Mouse (Mus musculus) gastrocnemius, adult 18-20 months (tissue): Measurements from ENCODE around the gene 2010300C02Rik. TPM values are rescaled to one million over a fixed set of nuclear protein-coding genes. Genes with fewer than 3 reads are reported as not detected.

Experiments used
- DNase-seq: peaks from one replicate; pipeline ENCODE4 v3.0.0; 2021; ENCODE audit warnings: low spot score
- total RNA-seq, 2 experiments: library from RNA; stranded (reverse); gene quantifications; 2 replicates each; pipeline ENCODE4 v1.2.3; 2021

2010300C02Rik gene
- total RNA-seq, 2 experiments from 2014 or later: 0.57 to 0.59 TPM

GRCm38 (mm10) chr1:37572528-37573272 lies 147.2 kb downstream of the 2010300C02Rik start:
- DNase-seq: no peak

- DNase-seq: no peak
Measured at GRCm38 (mm10) chr1:37568379-37568778, 151.5 kb downstream of the 2010300C02Rik start.

GRCm38 (mm10) chr1:37566754-37567153 lies 153.1 kb downstream of the 2010300C02Rik start:
- DNase-seq: no peak

- DNase-seq: no peak
Measured at GRCm38 (mm10) chr1:37566344-37566743, 153.5 kb downstream of the 2010300C02Rik start.

GRCm38 (mm10) chr1:37565396-37565795 lies 154.5 kb downstream of the 2010300C02Rik start:
- no peak for DNase-seq

- no peak for DNase-seq
Measured at GRCm38 (mm10) chr1:37561955-37562354, 157.9 kb downstream of the 2010300C02Rik start.

Other genes starting within 250 kb of the 2010300C02Rik start
- 1 to 10 TPM; 4.8 to 8.7 TPM for gene Mgat4a, start 179.1 kb downstream of the 2010300C02Rik start, total RNA-seq
- gene Tsga10, start 146.3 kb upstream of the 2010300C02Rik start, total RNA-seq: 1 to 10 TPM; 6.8 to 8.7 TPM
- 10 to 100 TPM in 1 of 2 experiments, 1 to 10 TPM in 1; 9.6 to 10.3 TPM for gene Lipt1, start 151.7 kb upstream of the 2010300C02Rik start, total RNA-seq
- gene Mitd1, start 170.3 kb upstream of the 2010300C02Rik start, total RNA-seq: 1 to 10 TPM in 1 of 2 experiments, under 1 TPM in 1; 0.71 to 1.4 TPM
- gene Mrpl30, start 170.4 kb upstream of the 2010300C02Rik start, total RNA-seq: 100 to 1,000 TPM; 269 to 291 TPM
- not detected for gene Lyg2, start 196.4 kb upstream of the 2010300C02Rik start, total RNA-seq
- gene Lyg1, start 237.7 kb upstream of the 2010300C02Rik start, total RNA-seq: not detected